34 mouse cellular contexts compared by ENCODE assay signal in genomic region chr3:133735603-133736002, GRCm38 (mm10).
"Had no signal": no experiment of that assay in that cellular context is flagged by ENCODE, and none has a peak within 500 bp of the region (broad histone marks: within the 10 kb centered on the region; RNA-seq: fewer than 3 reads in every experiment).

No protein-coding gene starts in this region.

- H3K4me1 ChIP-seq: heart, embryonic 12.5 days; heart, embryonic 13.5 days; heart, embryonic 15.5 days; hindbrain, embryonic 10.5 days; hindbrain, embryonic 12.5 days; hindbrain, embryonic 13.5 days; hindbrain, embryonic 15.5 days; intestine, embryonic 15.5 days; kidney, embryonic 15.5 days had no signal

- H3K27me3 ChIP-seq: heart, embryonic 12.5 days; heart, embryonic 13.5 days; heart, embryonic 15.5 days; hindbrain, embryonic 12.5 days; hindbrain, embryonic 13.5 days; hindbrain, embryonic 15.5 days; intestine, embryonic 15.5 days; kidney, embryonic 15.5 days had no signal

- H3K9me3 ChIP-seq: heart, embryonic 12.5 days; heart, embryonic 13.5 days; heart, embryonic 15.5 days; hindbrain, embryonic 10.5 days; hindbrain, embryonic 12.5 days; hindbrain, embryonic 13.5 days; hindbrain, embryonic 15.5 days; intestine, embryonic 15.5 days; kidney, embryonic 15.5 days had no signal

- H3K9ac ChIP-seq: heart, embryonic 12.5 days; heart, embryonic 13.5 days; heart, embryonic 15.5 days; hindbrain, embryonic 12.5 days; hindbrain, embryonic 13.5 days; hindbrain, embryonic 14.5 days; hindbrain, embryonic 15.5 days; intestine, embryonic 15.5 days; kidney, embryonic 15.5 days had no signal

- H3K36me3 ChIP-seq: heart, embryonic 12.5 days; heart, embryonic 13.5 days; heart, embryonic 15.5 days; hindbrain, embryonic 10.5 days; hindbrain, embryonic 12.5 days; hindbrain, embryonic 13.5 days; hindbrain, embryonic 15.5 days; intestine, embryonic 15.5 days; kidney, embryonic 15.5 days had no signal

- ATAC-seq: hindbrain, embryonic 16.5 days; hindbrain, postnatal 0 days; inflammation-experienced regulatory T-cells, adult 6 months; intestine, embryonic 15.5 days; intestine, embryonic 16.5 days; intestine, postnatal 0 days had no signal

- H3K27ac ChIP-seq: heart, embryonic 13.5 days; heart, embryonic 15.5 days; hindbrain, embryonic 10.5 days; hindbrain, embryonic 12.5 days; hindbrain, embryonic 13.5 days; hindbrain, embryonic 14.5 days; hindbrain, embryonic 15.5 days; hindbrain, postnatal 0 days; intestine, embryonic 15.5 days; kidney, embryonic 15.5 days; kidney, postnatal 0 days; layer of hippocampus, adult 2 months; left cerebral cortex, adult 2 months had no signal

- H3K4me3 ChIP-seq: heart, embryonic 12.5 days; heart, embryonic 13.5 days; heart, embryonic 15.5 days; hindbrain, embryonic 10.5 days; hindbrain, embryonic 12.5 days; hindbrain, embryonic 13.5 days; hindbrain, embryonic 15.5 days; intestine, embryonic 15.5 days; kidney, embryonic 15.5 days; layer of hippocampus, adult 2 months; left cerebral cortex, adult 2 months had no signal

- DNase-seq: heart, postnatal 10 days; heart, postnatal 14 days; heart, postnatal 36 days; heart, postnatal 4 days; kidney, adult 11 months; kidney, adult 18-20 months; kidney, adult 2 months; kidney, adult 8-10 months; kidney, adult 9 months; kidney, postnatal 10 days; kidney, postnatal 14 days; kidney, postnatal 25 days; kidney, postnatal 36 days; kidney, postnatal 4 days; layer of hippocampus, adult 9-11 months; layer of hippocampus, postnatal 36 days had no signal
